Mouse (Mus musculus) stomach, embryonic 14.5 days (tissue): Measurements from ENCODE around the gene Arr3. TPM values are rescaled to one million over a fixed set of nuclear protein-coding genes. Genes with fewer than 3 reads are reported as not detected.

Experiments used
- polyA plus RNA-seq: library from polyadenylated mRNA; unstranded; fragments of >200 nt; fragmentation: Nextera tagmentation; extraction: Ambion mirVana; gene quantifications from 2 replicates; pipeline ENCODE4 v1.2.1, GENCODE M21; 2014

Arr3 gene
- polyA plus RNA-seq, 1 experiment from 2014 or later = not detected

Other genes starting within 250 kb of the Arr3 start
- 0.60 TPM in 1 of 2 replicates, not detected in the other for gene Otud6a, start 176.5 kb upstream of the Arr3 start, polyA plus RNA-seq
- gene Awat2, start 162.8 kb upstream of the Arr3 start, polyA plus RNA-seq = 0.85 and 1.5 TPM in 2 replicates
- gene Igbp1, start 111.2 kb upstream of the Arr3 start, polyA plus RNA-seq = 45.3 and 45.7 TPM in 2 replicates
- not detected in 2 replicates for gene Dgat2l6, start 80.7 kb upstream of the Arr3 start, polyA plus RNA-seq
- gene Awat1, start 33.2 kb upstream of the Arr3 start, polyA plus RNA-seq = not detected in 2 replicates
- gene P2ry4, start 10.6 kb upstream of the Arr3 start, polyA plus RNA-seq = not detected in 2 replicates
- 30.0 and 31.1 TPM in 2 replicates for gene Kif4, start 20.2 kb downstream of the Arr3 start, polyA plus RNA-seq
- 85.5 and 96.6 TPM in 2 replicates for gene Pdzd11, start 21.1 kb downstream of the Arr3 start, polyA plus RNA-seq
- gene Gdpd2, start 124.4 kb downstream of the Arr3 start, polyA plus RNA-seq = 2.3 and 2.9 TPM in 2 replicates
- 9.6 and 14.5 TPM in 2 replicates for gene Dlg3, start 162.2 kb downstream of the Arr3 start, polyA plus RNA-seq